Mouse (Mus musculus): Measurements from ENCODE around the gene Rflna.

The Rflna gene

DNA sequence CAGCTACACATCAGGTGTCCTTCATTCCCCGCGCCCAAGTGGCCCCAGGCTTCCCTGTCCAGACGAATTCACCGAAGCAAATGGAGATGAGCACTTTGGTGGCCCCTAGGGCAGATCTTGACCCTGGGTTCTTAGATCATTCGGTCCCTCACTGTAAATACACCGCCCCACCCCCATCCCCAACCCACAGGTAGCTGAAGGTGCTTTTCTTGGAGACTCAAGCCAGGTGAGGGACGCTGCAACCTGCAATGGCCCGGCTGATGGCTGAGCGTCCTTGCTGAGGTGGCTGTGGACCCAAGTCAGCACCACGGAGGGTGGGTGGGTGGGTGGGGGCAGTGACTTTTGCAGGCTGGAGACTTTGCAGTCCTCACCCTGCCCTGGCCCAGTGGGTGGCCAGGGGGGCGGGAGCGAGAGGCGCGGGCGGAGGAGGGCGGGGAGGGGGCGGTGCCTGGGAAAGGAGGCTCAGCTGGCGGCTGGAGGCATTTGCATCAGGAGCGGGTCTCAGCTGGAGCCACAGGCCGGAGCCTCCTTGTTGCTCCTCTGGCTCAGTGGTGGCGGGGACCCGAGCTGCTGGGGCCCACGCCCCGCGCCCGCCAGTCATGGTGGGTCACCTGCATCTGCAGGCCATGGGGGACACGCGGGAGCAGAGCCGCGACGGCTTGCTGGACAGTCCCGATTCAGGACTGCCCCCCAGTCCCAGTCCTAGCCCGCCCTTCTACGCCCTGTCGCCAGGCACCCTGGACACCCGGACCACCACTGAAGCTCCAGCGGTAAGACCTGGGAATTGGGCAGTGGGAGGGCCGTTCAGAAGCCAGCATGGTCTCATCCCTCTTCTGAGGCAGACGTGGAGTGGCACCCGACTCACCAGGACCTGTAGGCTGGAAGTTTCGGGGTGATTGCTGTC, at the start of gene Rflna:
Gene Rflna, plus strand, starts transcription at position 253 of the 904 bp plus-strand sequence.
- in situ Hi-C loops (cut with MseI, MboI): no loop called here

GRCm38 (mm10) chr5:124954404-124955305, 48.4 kb upstream of the Rflna start:
- in situ Hi-C loops (cut with MseI, MboI): no loop called here

DNA sequence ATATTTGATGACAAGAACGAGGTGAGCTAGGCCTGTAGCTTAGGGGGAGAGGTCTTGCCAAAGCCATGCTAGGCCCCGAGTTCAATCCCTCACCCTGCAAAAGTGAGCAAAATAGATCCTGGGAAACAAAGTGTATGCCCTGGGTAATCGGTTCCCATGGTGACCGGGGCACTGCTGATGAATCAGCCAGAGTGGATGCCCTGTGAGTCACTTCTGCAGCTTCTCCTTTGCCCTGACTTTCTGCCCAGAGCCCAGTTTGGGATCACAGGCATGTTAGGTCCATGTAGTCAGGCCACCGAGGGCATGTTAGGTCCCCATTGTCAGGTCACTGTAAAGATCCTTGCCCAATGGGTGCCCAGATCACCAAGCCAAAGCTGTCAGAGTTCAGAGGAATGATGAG, 45.5 kb upstream of the Rflna start:
- in situ Hi-C loops (cut with MseI, MboI): no loop called here

- in situ Hi-C loops (cut with MseI, MboI): no loop called here
Measured at GRCm38 (mm10) chr5:124959099-124959498, 43.9 kb upstream of the Rflna start.

- in situ Hi-C loops (cut with MseI, MboI): no loop called here
Measured at GRCm38 (mm10) chr5:124960131-124960901, 42.7 kb upstream of the Rflna start.

- in situ Hi-C loops (cut with MseI, MboI): no loop called here
Measured at GRCm38 (mm10) chr5:124961433-124961832, 41.6 kb upstream of the Rflna start.

DNA sequence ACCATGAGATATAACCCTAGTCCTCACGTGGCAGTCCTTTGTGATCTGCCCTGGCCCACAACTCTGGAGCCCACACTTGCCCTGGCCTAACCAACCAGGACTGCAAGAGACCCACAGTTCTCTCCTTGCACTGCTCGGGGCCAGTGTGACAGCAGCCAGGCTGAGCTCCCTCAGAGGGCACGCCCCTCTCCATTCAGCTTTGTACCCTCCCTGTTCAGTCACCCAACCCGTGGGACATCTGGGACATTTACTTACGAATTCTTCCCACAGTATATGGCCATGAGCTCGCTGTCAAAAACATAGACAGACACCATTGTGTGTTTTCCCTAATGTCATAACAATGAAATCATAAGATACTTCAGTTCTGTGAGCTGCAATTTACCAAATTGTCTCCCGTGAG, 40.3 kb upstream of the Rflna start:
- in situ Hi-C loops (cut with MseI, MboI): no loop called here

DNA sequence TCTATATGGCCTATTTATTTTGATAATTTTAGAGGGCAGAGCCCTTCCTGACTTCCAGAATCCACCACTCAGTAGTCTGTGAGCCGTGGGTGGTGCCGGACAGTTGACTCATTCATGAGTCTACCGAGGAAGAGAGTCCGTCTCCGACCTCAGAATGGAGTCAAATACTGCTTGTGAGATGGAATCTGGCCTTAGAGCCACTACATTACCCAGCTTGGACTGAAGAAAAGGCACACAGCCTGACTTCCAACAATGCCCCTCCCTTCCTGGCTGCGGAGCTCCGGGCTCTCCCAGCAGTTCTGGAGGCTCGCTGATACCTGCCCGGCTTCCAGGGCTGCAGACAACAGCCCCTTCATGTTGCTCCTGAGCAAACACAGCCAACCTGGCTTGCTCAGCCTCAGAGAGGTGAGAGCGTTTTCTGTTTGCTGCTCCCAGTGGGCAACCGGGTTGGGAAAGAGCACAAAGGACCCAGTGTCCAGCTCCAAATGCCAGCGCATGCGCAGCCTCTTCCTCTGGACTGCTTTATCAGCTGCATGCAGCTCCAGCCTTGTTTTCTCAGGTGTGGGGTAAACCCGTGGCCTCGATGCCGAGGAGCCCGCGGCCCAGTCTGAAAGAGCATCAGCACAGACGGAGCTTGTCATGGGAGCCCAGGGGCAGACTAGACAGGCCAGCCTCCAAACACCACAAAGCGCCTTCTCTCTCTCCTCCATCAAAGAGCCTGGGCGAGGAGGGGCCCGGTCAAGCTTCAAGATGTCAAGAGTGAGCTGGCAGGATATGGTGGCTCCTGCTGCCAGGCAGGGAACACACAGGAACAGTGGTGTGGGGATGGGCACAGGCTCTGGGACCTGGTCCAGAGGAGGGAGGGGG, 39.0 kb upstream of the Rflna start:
- in situ Hi-C loops (cut with MseI, MboI): no loop called here

GRCm38 (mm10) chr5:124966622-124967332, 36.2 kb upstream of the Rflna start:
- in situ Hi-C loops (cut with MseI, MboI): no loop called here

DNA sequence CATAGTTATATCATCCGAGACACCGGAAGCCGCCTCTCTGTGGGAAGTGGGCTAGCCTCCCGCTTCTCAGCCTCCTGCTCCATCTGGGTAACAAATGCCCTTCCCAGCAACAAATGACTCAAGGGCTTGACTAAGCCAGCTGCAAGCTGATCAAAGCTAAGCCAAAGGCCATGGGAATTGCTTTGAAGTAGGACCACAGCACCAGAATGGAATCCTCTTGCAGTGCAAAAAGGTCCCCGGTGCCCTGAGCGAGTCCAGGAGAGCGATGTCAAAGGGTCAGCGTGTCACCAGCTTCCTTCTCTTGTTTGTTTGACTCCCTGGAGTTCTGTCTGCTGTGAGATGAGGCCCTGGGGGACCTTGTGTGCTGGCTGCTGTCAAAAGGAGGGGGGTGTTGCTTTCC, 33.2 kb upstream of the Rflna start:
- in situ Hi-C loops (cut with MseI, MboI): no loop called here

DNA sequence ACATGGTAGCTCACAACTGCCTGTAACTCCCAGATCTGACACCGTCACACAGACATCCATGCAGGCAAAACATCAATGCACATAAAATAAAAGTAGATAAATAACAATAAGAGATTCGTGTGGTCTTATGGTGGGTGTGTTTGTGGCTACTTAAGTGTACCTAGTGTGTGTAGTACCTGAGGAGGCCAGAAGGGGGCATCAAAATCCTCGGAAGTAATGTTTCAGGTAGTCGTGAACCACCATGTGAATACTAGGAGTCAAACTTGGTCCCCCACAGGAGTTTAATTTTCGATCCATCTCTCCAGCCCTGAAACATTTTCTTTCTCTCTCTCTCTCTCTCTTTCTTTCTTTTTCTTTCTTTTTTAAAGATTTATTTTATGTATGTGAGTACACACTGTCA, 16.8 kb upstream of the Rflna start:
- in situ Hi-C loops (cut with MseI, MboI): no loop called here

DNA sequence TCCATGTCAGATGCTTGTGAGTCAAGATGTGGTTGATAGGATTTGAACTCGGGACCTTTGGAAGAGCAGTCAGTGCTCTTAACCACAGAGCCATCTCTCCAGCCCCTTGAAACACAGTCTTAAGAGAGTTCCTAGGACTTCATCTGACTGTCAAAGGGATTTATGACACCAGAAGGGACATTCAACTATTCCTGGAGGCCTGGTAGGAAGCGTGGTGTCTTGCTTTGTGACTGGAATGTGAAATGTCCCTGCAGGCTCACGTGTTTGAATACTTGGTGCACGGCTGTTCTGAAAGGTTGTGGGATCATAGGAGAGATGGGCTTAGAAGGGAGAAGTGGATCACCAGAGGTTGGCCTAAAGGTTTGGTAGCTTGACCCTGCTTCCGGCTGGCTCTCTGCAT, 16.4 kb upstream of the Rflna start:
- in situ Hi-C loops (cut with MseI, MboI): no loop called here

GRCm38 (mm10) chr5:124989724-124990123, 13.3 kb upstream of the Rflna start:
- in situ Hi-C loops (cut with MseI, MboI): no loop called here

GRCm38 (mm10) chr5:124992323-124992722, 10.7 kb upstream of the Rflna start:
- in situ Hi-C loops (cut with MseI, MboI): no loop called here

DNA sequence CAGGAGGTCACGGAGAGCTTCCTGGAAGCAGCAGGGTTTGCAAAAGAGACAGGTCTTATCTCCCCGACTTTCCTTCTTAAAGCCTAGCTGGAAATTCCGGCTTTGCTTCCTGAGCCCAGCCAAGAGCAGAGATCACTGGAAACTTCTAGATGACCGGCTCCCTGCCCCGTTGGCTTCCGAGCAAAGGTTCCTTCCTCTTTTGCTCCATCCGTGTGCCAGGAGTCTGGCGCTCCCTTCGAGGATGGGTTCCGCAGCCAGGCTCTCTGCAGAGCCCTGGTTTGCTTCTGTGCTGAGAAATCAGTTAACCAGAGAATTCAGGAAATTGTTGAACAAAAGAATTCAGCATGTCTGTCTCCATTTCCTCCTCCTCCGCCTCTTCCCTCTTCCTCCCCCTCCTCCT, 10.1 kb upstream of the Rflna start:
- in situ Hi-C loops (cut with MseI, MboI): no loop called here

GRCm38 (mm10) chr5:124996816-124997215, 6.2 kb upstream of the Rflna start:
- in situ Hi-C loops (cut with MseI, MboI): no loop called here

DNA sequence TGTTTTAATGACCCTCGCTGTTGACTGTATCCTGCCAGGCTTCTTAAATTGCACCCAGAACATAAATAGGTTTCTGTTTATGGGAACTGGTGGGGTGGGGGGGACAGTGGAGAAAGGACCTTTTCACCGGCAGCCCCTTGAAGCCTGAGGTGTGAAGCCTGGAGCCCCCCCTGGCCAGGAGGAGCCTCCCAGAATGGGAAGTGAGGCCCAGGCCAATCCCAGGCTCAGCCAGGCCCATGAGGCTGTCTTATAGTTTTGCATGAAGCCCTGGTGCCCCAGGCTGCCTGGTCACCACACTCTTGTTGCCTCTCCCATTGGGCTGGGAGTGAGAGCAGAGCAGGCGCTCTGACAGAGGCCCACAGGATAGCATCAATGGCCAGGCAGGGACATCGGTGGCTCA, 5.1 kb upstream of the Rflna start:
- in situ Hi-C loops (cut with MseI, MboI): no loop called here

- in situ Hi-C loops (cut with MseI, MboI): no loop called here
Measured at GRCm38 (mm10) chr5:125000756-125001250, 2.2 kb upstream of the Rflna start.

- in situ Hi-C loops (cut with MseI, MboI): no loop called here
Measured at GRCm38 (mm10) chr5:125003873-125004255, 843 bp downstream of the Rflna start.
